Mouse (Mus musculus) embryonic facial prominence, embryonic 11.5 days (tissue): Measurements from ENCODE around the gene Cd59b. TPM values are rescaled to one million over a fixed set of nuclear protein-coding genes. Genes with fewer than 3 reads are reported as not detected.
A peak's percentile ranks its signal among the peaks of the same experiment; 100 is the strongest.

Experiments
- ATAC-seq: fragments of 200-750 bp; cut with Nextera tagmentation; replicated peaks from 2 replicates; pipeline ENCODE4 v1.8.0; 2017; ENCODE audit warnings: low read depth; ENCODE audit not compliant: insufficient number of reproducible peaks, low FRiP score, low TSS enrichment
- DNase-seq: peaks from one replicate; pipeline ENCODE4 v3.0.0-alpha.2; 2015; ENCODE audit warnings: low spot score
- H3K27ac ChIP-seq: fragments of 300-500 bp; sonication (generic); replicated peaks from 2 replicates; pipeline ENCODE4 v1.5.1; 2014; ENCODE audit warnings: mild to moderate bottlenecking, low read depth, low read length, control low read depth
- H3K27me3 ChIP-seq: fragments of 300-500 bp; sonication (generic); 2 replicates; pipeline ENCODE4 v1.6.1; 2014; ENCODE audit warnings: mild to moderate bottlenecking, low read length, moderate library complexity, mixed read lengths; ENCODE audit not compliant: control insufficient read depth, insufficient read depth
- H3K36me3 ChIP-seq: fragments of 300-500 bp; sonication (generic); replicated peaks from 2 replicates; pipeline ENCODE4 v1.6.1; 2014; ENCODE audit warnings: low read depth, mild to moderate bottlenecking, low read length, moderate library complexity, mixed read lengths; ENCODE audit not compliant: control insufficient read depth, insufficient read depth
- H3K4me1 ChIP-seq: fragments of 300-500 bp; sonication (generic); 2 replicates; pipeline ENCODE4 v1.6.1; 2014; ENCODE audit warnings: low read length, mixed read lengths; ENCODE audit not compliant: control insufficient read depth, insufficient read depth
- H3K4me2 ChIP-seq: fragments of 300-500 bp; sonication (generic); 2 replicates; pipeline ENCODE4 v1.6.1; 2014; ENCODE audit warnings: low read depth, mild to moderate bottlenecking, control low read depth, low read length, moderate library complexity
- H3K4me3 ChIP-seq: fragments of 300-500 bp; sonication (generic); 2 replicates; pipeline ENCODE4 v1.5.1; 2014; ENCODE audit warnings: low read depth, low read length, control low read depth
- H3K9ac ChIP-seq: fragments of 300-500 bp; sonication (generic); replicated peaks from 2 replicates; pipeline ENCODE4 v1.6.1; 2014; ENCODE audit warnings: mild to moderate bottlenecking, control low read depth, low read length
- H3K9me3 ChIP-seq: fragments of 300-500 bp; sonication (generic); replicated peaks from 2 replicates; pipeline ENCODE4 v1.6.1; 2016; ENCODE audit warnings: mild to moderate bottlenecking, low read length, inconsistent platforms, mixed read lengths; ENCODE audit not compliant: control insufficient read depth
- WGBS: fragments of 180-500 bp; shearing (Covaris S2); extraction: QIAGEN DNeasy Blood & Tissue Kit; methylation state at CpG from one replicate; pipeline ENCODE4 v1.1.7; 2014; 5-methylcytosine and 5-hydroxymethylcytosine counted together
- polyA plus RNA-seq: library from polyadenylated mRNA; unstranded; fragments of >200 nt; fragmentation: Nextera tagmentation; extraction: Ambion mirVana; gene quantifications from 2 replicates; pipeline ENCODE4 v1.2.1, GENCODE M21; 2014

The Cd59b gene
- polyA plus RNA-seq, 1 experiment from 2014 or later = 3.7 TPM

DNA sequence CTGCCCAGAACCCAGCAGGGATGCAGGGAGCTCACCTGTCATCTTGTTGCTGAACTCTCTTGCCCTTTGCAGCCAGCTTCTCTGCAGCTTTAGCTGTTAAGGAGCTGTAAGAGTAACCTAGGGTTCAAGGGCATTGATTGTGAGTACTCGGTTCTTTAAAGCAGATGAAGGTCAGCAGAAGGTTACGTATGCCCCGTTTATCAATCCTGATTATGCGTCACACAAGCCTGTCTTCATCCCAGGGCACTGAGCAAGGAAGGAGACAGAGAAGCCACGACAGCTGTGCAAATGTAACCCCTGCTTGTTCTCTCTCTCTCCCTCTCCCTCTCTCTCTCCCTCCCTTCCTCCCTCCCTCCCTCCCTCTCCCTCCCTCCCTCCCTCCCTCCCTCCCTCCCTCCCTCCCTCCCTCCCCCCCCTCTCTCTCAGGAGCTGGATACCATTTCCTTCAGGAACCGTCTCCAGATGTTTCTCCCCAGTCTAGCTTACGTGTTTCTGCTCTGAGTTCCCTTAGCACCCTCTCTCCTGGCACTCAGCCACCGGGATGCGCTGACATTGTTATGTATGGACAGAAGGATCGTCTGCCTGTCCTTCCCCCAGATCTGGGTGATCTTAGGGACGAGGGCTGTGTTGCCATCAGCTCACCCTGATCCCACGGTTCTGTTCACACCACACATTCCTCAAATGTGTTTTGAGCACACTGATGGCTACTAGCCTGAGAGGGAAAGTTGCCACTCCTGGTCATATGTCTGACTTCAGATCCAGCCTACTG is 63.6 kb downstream of the Cd59b start:
- Histone ChIP-seq H3K4me3 (no peak overlapping the region), H3K27me3 (no peaks in the 10 kb centered on the region), H3K4me1 (no peaks in the 10 kb centered on the region), H3K27ac (no peak overlapping the region), H3K9ac (no peak overlapping the region), H3K4me2 (no peak overlapping the region), H3K36me3 (no peaks in the 10 kb centered on the region), H3K9me3 (no peaks in the 10 kb centered on the region)
- ATAC-seq (no peak), DNase-seq (no peak)
- WGBS = 42% methylated on average over 11 of the region's 12 CpGs

DNA sequence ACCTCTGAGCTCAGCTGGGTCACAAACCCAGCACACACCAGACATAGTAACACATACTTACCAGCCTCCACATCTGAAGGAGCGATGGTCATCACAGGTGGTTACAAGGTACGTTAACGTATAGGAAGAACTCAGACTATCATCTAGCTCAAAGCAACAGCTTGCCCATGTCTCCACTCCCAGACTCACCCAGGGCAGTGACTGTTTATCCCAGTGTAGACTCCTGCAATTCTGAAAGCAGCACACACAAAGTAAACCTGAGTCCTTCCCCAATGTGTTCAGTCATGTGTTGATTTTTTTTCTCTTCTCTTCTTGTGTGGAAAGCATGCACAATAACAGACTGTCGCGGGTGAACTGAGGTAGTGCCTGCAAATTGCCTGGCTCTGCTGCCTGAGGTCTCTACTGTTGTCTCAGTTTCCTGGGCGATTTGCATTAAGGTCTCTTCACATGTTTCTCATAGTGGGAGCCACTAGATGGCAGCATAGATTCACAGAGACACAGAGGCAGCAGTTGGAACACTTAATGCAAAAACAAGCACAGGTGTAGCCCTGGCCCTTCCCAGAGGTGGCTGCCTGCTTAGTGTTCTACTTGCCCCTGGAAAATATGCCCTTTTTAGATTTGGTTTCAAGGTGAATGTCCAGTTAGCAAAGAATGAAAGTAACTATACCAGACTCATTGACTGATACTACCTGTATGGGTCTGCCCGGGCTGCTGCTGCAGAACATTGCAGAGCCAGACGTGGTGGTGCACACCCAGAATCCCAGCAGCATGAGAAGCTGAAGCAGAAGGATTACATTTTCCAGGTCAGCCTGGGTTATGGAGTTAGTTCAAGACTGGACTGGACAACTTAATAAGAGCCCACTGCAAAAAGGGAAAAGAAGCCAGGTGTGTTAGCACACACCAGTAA is 64.8 kb downstream of the Cd59b start:
- Histone ChIP-seq H3K27ac (no peak overlapping the region), H3K27me3 (no peaks in the 10 kb centered on the region), H3K4me1 (no peaks in the 10 kb centered on the region), H3K9ac (no peak overlapping the region), H3K36me3 (no peaks in the 10 kb centered on the region), H3K4me3 (no peak overlapping the region), H3K9me3 (no peaks in the 10 kb centered on the region), H3K4me2 (no peak overlapping the region)
- ATAC-seq = 0 out of 2 replicates have a peak, but pooled peaks have one; percentile 36
- 47% methylated on average over 8 of the region's 8 CpGs for WGBS
- DNase-seq = peak; percentile 89

DNA sequence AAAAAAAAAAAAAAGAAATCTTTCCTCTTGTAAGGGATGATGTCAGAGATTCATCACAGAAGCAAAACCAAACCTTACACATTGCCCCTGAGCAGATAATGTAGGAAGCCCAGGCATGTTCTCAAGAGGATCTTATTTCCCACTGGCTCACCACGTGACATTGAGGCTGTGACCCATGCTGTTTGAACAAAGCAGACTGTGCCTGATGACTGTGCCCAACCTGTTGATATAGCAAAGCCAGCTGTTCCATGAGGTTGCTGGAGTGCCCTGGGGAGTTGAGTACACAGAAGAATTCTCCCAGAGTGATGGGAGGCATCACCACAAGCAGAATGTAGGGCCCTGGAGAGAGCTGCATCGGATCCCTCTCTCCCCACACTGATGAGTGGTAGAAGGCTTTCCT is 66.3 kb downstream of the Cd59b start:
- Histone ChIP-seq H3K36me3 (no peaks in the 10 kb centered on the region), H3K9me3 (no peaks in the 10 kb centered on the region), H3K4me3 (no peak overlapping the region), H3K4me1 (no peaks in the 10 kb centered on the region), H3K27ac (no peak overlapping the region), H3K9ac (no peak overlapping the region), H3K27me3 (no peaks in the 10 kb centered on the region), H3K4me2 (no peak overlapping the region)
- WGBS = 47% methylated on average over 2 of the region's 2 CpGs
- DNase-seq (no peak), ATAC-seq (no peak; the same call in 1 of the 2 replicates)

Other genes with a start within 250 kb of the Cd59b start
- gene Lmo2, start 111.9 kb upstream of the Cd59b start, polyA plus RNA-seq = 16.2 and 18.8 TPM in 2 replicates
- 62.3 and 63.3 TPM in 2 replicates for gene Fbxo3, start 42.1 kb upstream of the Cd59b start, polyA plus RNA-seq
- 1.1 and 1.4 TPM in 2 replicates for gene 4931422A03Rik, start 41.5 kb upstream of the Cd59b start, polyA plus RNA-seq
- gene Gm10912, start 4.0 kb upstream of the Cd59b start, polyA plus RNA-seq = not detected in 2 replicates
- not detected in 2 replicates for gene Gm10799, start 1.3 kb upstream of the Cd59b start, polyA plus RNA-seq
- 21.3 and 27.3 TPM in 2 replicates for gene Cd59a, start 26.0 kb downstream of the Cd59b start, polyA plus RNA-seq
- gene A930018P22Rik, start 52.9 kb downstream of the Cd59b start, polyA plus RNA-seq = not detected in 2 replicates